Mouse (Mus musculus) testis, postnatal 10 days (tissue): ENCODE results near the gene Col25a1.

Experiments
- DNase-seq: peaks from one replicate; pipeline ENCODE4 v3.0.0; 2021; ENCODE audit warnings: low spot score

The Col25a1 gene

GRCm38 (mm10) chr3:130131201-130131600 is at the start of gene Col25a1:
Gene Col25a1, plus strand, starts transcription at chr3:130131501.
- DNase-seq: no peak

- no peak for DNase-seq
Measured at GRCm38 (mm10) chr3:130083312-130083711, 48.0 kb upstream of the Col25a1 start.

GRCm38 (mm10) chr3:130086372-130087080 is 44.8 kb upstream of the Col25a1 start:
- no peak for DNase-seq

- DNase-seq: no peak
Measured at GRCm38 (mm10) chr3:130087466-130087865, 43.8 kb upstream of the Col25a1 start.

- no peak for DNase-seq
Measured at GRCm38 (mm10) chr3:130088654-130089053, 42.6 kb upstream of the Col25a1 start.

GRCm38 (mm10) chr3:130090460-130090859 is 40.8 kb upstream of the Col25a1 start:
- no peak for DNase-seq

GRCm38 (mm10) chr3:130094125-130094704 is 37.1 kb upstream of the Col25a1 start:
- no peak for DNase-seq

- DNase-seq: no peak
Measured at GRCm38 (mm10) chr3:130095160-130095781, 36.0 kb upstream of the Col25a1 start.

GRCm38 (mm10) chr3:130103486-130103885 is 27.8 kb upstream of the Col25a1 start:
- peak; percentile 54 for DNase-seq

- no peak for DNase-seq
Measured at GRCm38 (mm10) chr3:130104471-130104870, 26.8 kb upstream of the Col25a1 start.

GRCm38 (mm10) chr3:130116886-130117285 is 14.4 kb upstream of the Col25a1 start:
- no peak for DNase-seq

GRCm38 (mm10) chr3:130127840-130128239 is 3.5 kb upstream of the Col25a1 start:
- no peak for DNase-seq

GRCm38 (mm10) chr3:130128564-130128963 is 2.7 kb upstream of the Col25a1 start:
- no peak for DNase-seq

GRCm38 (mm10) chr3:130129635-130130206 is 1.6 kb upstream of the Col25a1 start:
- DNase-seq: no peak

GRCm38 (mm10) chr3:130137204-130137603 is 5.9 kb downstream of the Col25a1 start:
- DNase-seq: no peak

GRCm38 (mm10) chr3:130137640-130138039 is 6.3 kb downstream of the Col25a1 start:
- DNase-seq: no peak

GRCm38 (mm10) chr3:130145874-130146273 is 14.6 kb downstream of the Col25a1 start:
- no peak for DNase-seq

- no peak for DNase-seq
Measured at GRCm38 (mm10) chr3:130147827-130148226, 16.5 kb downstream of the Col25a1 start.

- DNase-seq: no peak
Measured at GRCm38 (mm10) chr3:130149180-130149579, 17.9 kb downstream of the Col25a1 start.

GRCm38 (mm10) chr3:130153117-130153516 is 21.8 kb downstream of the Col25a1 start:
- no peak for DNase-seq

- no peak for DNase-seq
Measured at GRCm38 (mm10) chr3:130157551-130157950, 26.2 kb downstream of the Col25a1 start.

GRCm38 (mm10) chr3:130159906-130160305 is 28.6 kb downstream of the Col25a1 start:
- no peak for DNase-seq

GRCm38 (mm10) chr3:130160902-130161301 is 29.6 kb downstream of the Col25a1 start:
- no peak for DNase-seq
